Mouse (Mus musculus): Measurements from ENCODE around the gene Gm9780. TPM values are rescaled to one million over a fixed set of nuclear protein-coding genes. Genes with fewer than 3 reads are reported as not detected.

Gene Gm9780
- not detected for polyA plus RNA-seq (2017; shearing (Covaris generic))

GRCm38 (mm10) chr14:26042611-26043010 lies at the start of gene Gm9780:
Gene Gm9780 (minus strand): TSS chr14:26042711.

GRCm38 (mm10) chr14:26081997-26082396 lies 39.5 kb upstream of the Gm9780 start, which contains the start of gene Cphx3:
Gene Cphx3 (plus strand): TSS chr14:26082297.

GRCm38 (mm10) chr14:26081216-26081615 lies 38.7 kb upstream of the Gm9780 start, which contains the start of gene Cphx2:
Gene Cphx2 (plus strand): TSS chr14:26081516.

DNA sequence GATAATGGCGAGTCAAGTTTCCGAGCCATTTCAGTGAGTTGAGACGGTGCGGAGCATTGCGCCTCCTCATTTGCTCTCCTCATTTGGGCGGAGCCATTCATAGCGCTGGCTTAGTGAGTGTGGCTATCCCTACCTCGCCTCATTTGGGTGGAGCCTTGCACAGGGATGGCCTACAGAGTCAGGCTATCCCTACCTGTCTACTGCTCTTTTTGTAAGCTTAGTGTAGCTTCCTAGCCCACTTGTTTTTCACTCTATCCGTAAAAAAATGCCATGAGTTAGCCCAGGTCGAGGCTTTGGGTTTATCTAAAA lies 24.8 kb upstream of the Gm9780 start, which contains the start of gene Tmem254c:
Gene Tmem254c, minus strand, starts transcription at position 31 of the 309 bp plus-strand sequence.

DNA sequence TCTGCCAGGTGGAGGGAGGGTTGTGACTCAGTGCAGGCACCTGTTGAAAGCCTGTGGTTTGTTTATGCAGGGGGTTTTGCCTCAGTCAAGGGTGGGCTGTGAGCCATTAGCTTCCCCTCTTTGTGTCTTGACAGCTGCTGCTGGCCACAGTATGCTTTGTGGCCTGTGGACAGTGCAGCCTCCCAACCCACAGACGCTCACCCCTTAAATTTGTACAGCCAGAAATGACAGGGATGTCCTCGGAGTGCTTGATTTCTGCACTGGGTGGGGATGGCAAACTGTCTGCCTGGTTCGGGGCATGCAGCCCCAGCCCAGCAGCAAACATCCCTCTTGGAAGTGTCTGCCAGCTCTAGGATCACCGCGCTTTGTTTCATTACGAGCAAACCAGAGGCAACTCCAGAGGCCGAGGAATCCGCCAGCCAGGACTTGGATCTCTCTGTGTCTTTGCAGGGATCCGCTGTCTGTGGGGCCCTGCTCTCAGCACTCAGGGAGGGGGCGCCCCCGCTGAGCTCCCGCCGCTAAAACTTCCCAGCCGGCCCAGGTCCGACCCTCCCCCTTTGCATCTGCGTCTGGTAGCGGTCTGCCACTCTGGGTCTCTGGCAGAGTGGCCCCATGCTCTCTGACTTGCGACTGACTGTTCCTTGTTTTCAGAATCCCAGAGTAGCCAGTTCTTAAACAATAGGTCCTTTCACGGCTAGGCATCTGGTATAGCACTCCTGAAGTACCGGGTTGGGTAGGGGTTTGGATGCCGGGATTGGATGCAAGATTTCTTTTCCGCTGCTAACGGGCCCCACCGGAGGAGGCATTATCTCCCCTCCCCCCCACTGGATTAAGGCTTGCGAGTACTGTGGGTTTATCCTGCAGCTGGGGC lies 63.9 kb downstream of the Gm9780 start, which contains the start of gene Duxbl1:
Gene Duxbl1, plus strand, starts transcription at position 207 of the 871 bp plus-strand sequence.

Other genes starting within 250 kb of the Gm9780 start
- 57.1 TPM for gene Anxa11, start 200.6 kb downstream of the Gm9780 start, polyA plus RNA-seq (2017; shearing (Covaris generic))
- gene Plac9a, start 139.6 kb downstream of the Gm9780 start, polyA plus RNA-seq (2017; shearing (Covaris generic)): not detected
- gene Tmem254a, start 115.0 kb downstream of the Gm9780 start, polyA plus RNA-seq (2017; shearing (Covaris generic)): 13.3 TPM
- gene Cphx1, start 104.4 kb downstream of the Gm9780 start, polyA plus RNA-seq (2017; shearing (Covaris generic)): not detected
- gene Duxbl1, start 64.1 kb downstream of the Gm9780 start, polyA plus RNA-seq (2017; shearing (Covaris generic)): 0.23 TPM
- gene Tmem254c, start 24.6 kb upstream of the Gm9780 start, polyA plus RNA-seq (2017; shearing (Covaris generic)): 189 TPM
- not detected for gene Cphx2, start 38.8 kb upstream of the Gm9780 start, polyA plus RNA-seq (2017; shearing (Covaris generic))
- gene Cphx3, start 39.6 kb upstream of the Gm9780 start, polyA plus RNA-seq (2017; shearing (Covaris generic)): not detected
- not detected for gene Duxbl2, start 75.6 kb upstream of the Gm9780 start, polyA plus RNA-seq (2017; shearing (Covaris generic))
- gene Plac9b, start 139.8 kb upstream of the Gm9780 start, polyA plus RNA-seq (2017; shearing (Covaris generic)): 0.29 TPM
- gene Tmem254b, start 164.3 kb upstream of the Gm9780 start, polyA plus RNA-seq (2017; shearing (Covaris generic)): 60.8 TPM
- gene Duxbl3, start 215.3 kb upstream of the Gm9780 start, polyA plus RNA-seq (2017; shearing (Covaris generic)): not detected